Mouse (Mus musculus) right cerebral cortex, adult 2 months (tissue): ENCODE measurements around the gene Sva.

Experiments
- DNase-seq, 2 experiments: peaks; one replicate each; pipeline ENCODE4 v3.0.0; 2021 to 2022; ENCODE audit warnings: low spot score in 2 of 2

Gene Sva

GRCm38 (mm10) chr6:42038094-42038493 lies at the start of gene Sva:
Sva (plus strand) TSS chr6:42038394.
- DNase-seq, result no peak
